Mouse (Mus musculus) left cerebral cortex, postnatal 4 days (tissue): ENCODE data around the gene Gpr179. TPM values are rescaled to one million over a fixed set of nuclear protein-coding genes. Genes with fewer than 3 reads are reported as not detected.
"Not testable (repeated sequence)": the region's sequence is repeated elsewhere in the genome, so short reads cannot be mapped to it uniquely, and the experiment has no call there.

Experiments used
- DNase-seq: peaks from one replicate; pipeline ENCODE4 v3.0.0-alpha.2; 2022
- intact Hi-C: fragments of 180-260 bp; cut with DNase I; formaldehyde crosslinking; loops from one replicate; pipeline ENCODE4 v1.15.1; 2025
- total RNA-seq, 2 experiments: library from RNA; stranded (reverse); gene quantifications; 2 replicates each; pipeline ENCODE4 v1.2.3; 2021

The Gpr179 gene
- total RNA-seq, 2 experiments from 2014 or later = 0.10 to 0.24 TPM

- DNase-seq = peak; percentile 57
- intact Hi-C loops = no loop called here
Observed at GRCm38 (mm10) chr11:97328148-97328547, 23.7 kb downstream of the Gpr179 start.

DNA sequence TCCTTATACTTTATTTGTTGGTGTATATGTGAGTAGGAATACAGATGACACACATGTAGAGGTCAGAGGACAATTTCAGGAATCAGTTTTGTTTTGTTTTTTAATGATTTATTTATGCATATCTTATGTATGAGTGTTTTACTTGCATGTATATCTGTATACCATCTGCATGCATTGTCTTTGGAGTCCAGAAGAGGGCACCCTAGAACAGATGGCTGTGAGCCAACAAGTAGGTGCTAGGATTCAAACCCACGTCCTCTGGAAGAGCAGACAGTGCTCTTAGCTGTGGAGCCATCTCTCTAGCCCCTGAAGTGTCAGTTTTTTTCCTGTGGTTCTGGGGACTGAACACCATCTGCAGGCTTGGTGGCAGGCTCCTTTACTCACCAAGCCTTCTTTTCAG is 26.7 kb downstream of the Gpr179 start:
- intact Hi-C loops = no loop called here
- DNase-seq = no peak

- DNase-seq, intact Hi-C loops: not testable (repeated sequence)
Observed at GRCm38 (mm10) chr11:97321894-97322600, 29.8 kb downstream of the Gpr179 start.

DNA sequence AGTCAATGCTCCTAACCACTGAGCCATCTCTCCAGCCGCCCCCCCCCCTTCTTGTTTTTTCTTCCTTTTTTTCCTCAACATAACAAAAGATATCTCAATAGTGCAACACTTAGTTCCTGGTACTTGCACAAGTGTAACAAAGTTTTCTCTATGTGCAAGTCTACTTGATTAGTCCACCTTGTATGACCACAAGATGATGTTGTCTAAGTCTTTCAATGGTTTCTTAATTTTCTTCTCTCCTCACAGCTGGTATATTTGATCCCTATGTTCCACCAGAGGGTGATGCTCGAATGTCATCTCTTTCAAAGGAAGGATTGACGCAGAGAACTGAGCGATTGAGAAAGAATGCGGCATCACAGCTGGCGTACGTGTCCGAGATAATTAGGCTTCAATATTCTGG is 30.7 kb downstream of the Gpr179 start:
- intact Hi-C loops = no loop called here
- DNase-seq = no peak

DNA sequence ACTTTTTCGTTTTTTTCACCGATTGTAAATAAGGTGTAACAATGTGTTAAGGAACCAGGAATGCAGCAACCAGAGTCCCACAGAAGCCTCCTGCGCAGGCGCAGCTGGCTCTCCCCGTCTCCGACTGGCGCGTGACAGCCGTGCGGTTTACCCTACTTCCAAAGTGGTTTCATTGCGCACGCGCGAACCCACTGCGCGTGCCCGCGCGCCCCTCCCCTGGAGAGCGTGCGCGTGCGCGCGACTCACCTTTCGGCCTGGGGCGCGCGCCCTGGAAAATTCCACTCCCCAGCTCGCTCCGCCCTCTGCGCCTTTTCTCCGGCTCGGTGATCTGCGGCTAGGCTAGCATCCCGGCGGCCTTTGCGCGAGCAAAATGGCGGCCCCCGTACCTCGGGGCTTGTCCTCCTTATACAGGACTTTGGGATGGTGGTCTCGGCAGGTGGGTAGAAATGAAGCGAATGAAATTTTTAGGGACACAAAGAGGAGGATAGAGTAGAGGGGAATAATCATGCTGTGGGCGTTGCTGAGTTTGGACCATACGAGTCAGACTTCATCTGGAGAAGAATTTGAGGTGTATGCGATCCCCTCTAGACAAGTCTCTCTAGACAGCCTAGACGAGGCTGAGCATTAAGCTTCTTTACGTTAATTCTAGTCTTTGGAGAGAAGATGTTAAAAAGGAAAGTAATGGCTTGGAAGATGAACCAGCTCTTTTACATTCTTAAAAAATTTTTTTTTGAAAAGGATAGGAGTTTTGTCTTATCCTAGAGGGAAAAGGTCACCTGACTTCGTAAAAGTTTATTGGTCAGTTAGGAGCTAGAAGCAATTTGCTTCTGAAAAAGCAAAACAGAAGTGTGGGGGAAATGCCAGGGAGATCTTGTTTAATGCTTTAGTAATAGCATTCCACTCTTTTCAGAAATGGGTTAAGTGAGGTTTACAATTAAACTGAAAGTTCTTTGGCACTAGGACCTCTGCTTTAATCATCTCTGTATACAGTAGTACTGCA is 36.1 kb downstream of the Gpr179 start, which contains the start of gene Mrpl45:
TSS of gene Mrpl45 (plus strand) at position 213 of the 1,000 bp plus-strand sequence.
- intact Hi-C loops = no loop called here
- DNase-seq = peak; percentile 98

GRCm38 (mm10) chr11:97314751-97315503 is 37.0 kb downstream of the Gpr179 start:
- DNase-seq = no peak
- intact Hi-C loops = loop anchor here (5.0 kb wide), 1 partner anchor 38 kb away; no protein-coding TSS in a partner anchor

DNA sequence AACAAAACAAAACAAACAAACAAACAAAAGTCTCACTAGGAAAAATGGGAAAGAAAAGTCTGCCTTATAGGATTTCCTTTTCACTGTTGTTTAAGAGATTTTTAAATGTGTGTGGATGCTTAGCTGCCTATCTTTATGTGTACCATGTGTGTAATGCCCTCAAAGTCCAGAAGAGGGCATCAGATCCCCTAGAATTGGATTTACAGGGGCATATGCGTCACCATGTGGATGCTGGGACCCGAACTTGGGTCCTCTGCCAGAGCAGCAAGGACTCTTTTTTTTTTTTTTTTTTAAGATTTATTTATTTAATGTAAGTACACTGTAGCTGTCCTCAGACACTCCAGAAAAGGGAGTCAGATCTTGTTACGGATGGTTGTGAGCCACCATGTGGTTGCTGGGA is 37.8 kb downstream of the Gpr179 start:
- intact Hi-C loops = loop anchor here (5.0 kb wide), 1 partner anchor 37 kb away; no protein-coding TSS in a partner anchor

GRCm38 (mm10) chr11:97312871-97313270 is 39.0 kb downstream of the Gpr179 start:
- intact Hi-C loops = loop anchor here (5.0 kb wide), 1 partner anchor 36 kb away; no protein-coding TSS in a partner anchor
- not testable (repeated sequence) for DNase-seq

More for the DNA sequence above, 37.8 kb downstream of the Gpr179 start:
- DNase-seq = no peak

GRCm38 (mm10) chr11:97310895-97311631 is 40.8 kb downstream of the Gpr179 start:
- DNase-seq = no peak
- intact Hi-C loops = loop anchor here (5.0 kb wide), 1 partner anchor 34 kb away; no protein-coding TSS in a partner anchor

DNA sequence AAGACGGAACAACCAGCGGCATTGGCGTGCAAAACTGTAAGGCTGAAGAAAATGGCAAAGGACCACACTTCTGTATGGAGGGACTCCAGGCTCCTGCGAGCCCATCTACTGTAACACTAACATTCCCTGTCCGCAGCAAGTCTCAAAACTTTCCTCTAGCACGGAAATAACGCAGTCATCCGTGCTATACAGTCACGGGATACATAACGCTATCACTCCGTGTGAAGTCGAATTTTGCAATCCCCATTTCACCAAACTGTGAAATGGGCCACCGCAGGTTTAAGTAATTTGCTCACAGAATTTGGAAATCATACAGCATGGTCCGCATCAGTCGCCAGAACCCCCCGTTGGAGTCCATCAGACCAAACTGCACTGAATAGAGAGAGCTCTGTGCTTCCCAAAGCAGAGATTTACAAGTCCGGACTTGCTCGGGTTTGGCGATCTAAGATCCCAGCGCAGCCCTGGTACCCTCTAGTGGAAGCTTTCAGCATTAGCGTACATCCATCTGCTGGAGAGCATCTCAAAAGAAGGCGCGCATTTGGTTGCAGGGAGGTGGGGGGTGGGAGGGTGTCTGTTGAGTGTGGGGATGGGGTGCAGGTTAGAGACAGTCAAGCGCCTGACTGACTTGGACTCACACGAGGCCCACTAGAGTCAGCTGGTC is 41.8 kb downstream of the Gpr179 start:
- peak; percentile 79 for DNase-seq
- intact Hi-C loops = loop anchor here (5.0 kb wide), 1 partner anchor 33 kb away; no protein-coding TSS in a partner anchor

DNA sequence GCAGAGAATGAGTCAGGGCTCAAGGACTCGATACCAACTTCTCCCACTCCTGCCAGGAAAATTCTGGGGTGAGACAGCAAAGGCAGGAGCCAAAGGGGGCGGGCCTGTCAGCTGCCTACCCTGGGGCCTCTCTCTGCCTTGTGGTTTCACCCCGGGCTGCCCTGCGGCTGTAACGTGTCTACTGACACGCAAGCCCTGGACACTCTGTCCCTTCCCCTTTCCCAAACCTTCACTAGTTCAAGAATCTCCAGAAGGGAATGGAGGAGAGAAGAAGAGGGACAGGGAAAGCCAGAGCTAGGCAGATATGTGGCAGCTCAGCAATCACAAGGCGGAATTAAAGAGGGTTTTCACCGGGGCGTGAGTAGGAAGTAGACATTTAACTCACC is 42.4 kb downstream of the Gpr179 start:
- intact Hi-C loops = no loop called here

DNA sequence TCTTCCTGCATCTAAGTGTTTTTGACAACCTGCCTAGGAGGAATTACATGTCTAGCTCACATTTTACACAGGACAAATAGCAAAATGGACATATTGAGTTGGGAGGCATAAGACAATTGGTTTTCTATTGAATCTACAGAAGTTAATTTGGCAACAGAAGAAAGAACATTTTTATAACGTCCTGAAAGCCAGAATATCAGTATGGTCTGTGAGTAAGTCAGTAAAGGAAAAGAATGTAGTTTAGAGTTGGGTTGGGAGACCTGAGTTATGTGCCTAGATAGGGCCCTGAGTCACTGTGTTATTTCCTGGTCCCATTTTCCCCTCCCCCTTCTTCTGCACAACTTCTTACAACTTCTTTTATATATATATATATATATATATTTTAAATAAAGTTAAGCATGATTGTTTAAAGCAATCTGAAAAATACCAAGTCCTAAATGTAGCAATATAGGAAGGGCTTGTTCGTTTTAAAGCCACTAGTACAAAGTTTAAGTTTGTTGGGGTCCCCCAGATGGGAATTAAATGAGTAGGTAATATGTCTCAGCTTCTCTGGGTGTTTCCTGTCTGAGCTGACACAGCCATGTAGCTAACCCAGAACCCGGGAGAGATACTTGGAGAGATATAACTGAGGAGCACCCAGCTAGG is 42.9 kb downstream of the Gpr179 start:
- no peak for DNase-seq
- intact Hi-C loops = no loop called here

More for the DNA sequence above, 42.4 kb downstream of the Gpr179 start:
- peak; percentile 35 for DNase-seq

DNA sequence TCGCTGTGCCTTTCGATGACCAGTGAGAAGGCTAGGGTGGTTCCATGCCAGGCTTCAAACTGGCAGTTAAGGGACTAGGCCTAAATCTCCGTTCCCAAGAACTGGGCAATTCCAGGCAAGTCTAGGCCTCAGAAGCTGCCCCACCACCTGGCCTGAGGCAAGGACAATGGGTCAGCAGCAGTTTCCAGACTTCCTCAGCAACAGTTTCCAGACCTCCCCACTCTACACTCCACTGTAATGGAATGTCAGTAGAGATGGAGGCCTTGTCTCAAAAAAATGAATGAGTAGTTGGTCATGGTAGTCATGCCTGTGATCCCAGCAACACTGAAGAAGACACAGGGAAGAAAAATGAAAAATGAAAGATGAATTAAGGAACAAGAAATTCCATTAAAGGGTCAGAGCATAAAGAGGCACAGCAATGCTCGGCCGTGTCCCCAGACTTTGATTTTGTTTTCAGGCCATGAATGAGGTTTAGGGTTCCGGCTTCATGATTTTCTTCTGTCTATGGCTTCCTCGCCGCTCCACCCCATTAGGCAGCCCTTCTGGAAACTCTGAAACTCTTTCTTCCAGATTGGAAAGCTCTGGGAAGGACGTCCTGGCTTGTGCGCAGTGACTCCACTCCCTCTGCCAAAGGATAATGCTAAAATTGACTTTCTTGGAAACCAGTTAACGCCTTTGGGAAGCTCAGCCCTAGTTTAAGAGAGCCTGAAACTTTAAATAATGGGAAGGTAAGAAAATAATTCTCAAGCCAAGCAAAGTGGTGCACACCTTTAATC is 44.4 kb downstream of the Gpr179 start:
- intact Hi-C loops = no loop called here

GRCm38 (mm10) chr11:97304631-97305030 is 47.2 kb downstream of the Gpr179 start:
- intact Hi-C loops = no loop called here

More for the DNA sequence above, 44.4 kb downstream of the Gpr179 start:
- DNase-seq = no peak

GRCm38 (mm10) chr11:97302231-97302781 is 49.6 kb downstream of the Gpr179 start:
- intact Hi-C loops = no loop called here
- no peak for DNase-seq

More at GRCm38 (mm10) chr11:97304631-97305030, 47.2 kb downstream of the Gpr179 start:
- DNase-seq = no peak

- no peak for DNase-seq
- intact Hi-C loops = no loop called here
Observed at GRCm38 (mm10) chr11:97301406-97301805, 50.5 kb downstream of the Gpr179 start.

DNA sequence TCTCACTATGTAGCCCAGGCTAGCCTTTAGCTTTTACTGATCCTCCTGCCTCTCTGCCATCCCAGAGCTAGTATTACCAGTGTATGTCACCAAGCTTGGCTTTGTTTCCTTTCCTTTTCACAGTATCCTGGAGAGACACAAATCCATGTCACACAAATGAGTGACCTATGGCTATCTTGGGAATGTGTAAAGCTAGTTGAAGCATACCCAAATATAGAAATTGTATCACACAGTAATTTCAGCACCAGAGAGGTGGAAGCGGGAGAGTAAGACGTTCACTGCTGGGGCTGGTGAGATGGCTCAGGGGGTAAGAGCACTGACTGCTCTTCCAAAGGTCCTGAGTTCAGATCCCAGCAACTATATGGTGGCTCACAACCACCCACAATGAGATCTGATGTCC is 51.9 kb downstream of the Gpr179 start:
- no peak for DNase-seq
- intact Hi-C loops = no loop called here
